Comparison of ENCODE assay signal across 9 mouse cellular contexts in the genomic region with DNA sequence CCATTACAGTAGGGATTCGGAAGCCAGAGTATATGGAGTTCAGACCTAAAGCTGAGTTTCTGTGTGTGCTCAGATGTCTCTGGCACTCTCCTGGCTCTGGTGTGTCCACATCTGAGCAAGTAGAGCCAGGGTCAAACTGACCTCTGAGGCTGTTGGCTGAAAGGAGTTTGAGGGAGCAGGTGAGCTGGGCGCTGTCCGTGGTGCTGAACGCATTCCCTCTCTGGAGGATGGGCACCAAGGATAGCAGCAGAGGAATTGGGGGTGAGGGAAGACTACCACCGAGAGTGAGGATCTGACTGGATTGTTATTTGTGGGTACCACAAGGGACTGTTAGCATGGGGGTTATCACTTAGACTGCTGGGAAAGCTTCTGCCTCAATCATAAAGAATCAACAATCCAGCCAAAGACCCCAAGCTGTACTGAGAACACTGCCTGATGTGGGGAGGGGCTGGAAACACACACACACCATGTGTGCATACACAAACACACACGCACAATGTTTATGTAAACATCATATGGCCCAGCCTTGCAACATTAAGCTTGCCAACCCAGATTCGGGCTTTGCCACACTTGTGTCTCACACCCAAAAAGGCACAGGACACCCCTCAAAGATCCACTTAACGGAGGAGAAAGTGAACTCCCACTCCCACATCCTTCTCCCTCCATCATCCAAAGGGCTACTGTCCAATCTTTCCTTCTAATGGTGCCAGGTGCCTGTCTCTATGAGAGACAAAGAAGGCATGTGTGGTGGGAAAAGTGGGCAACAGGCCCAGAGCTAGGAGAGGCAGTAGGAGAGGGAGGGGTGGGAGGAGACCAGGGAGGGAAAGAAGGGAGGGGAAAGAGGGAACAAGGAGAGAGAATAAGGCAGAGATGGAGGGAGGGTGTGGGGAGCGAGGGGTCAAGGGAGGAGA. TPM values are rescaled to one million over a fixed set of nuclear protein-coding genes. Genes with fewer than 3 reads are reported as not detected.
DNase-seq lines count a peak whose midpoint lies in the region; ATAC-seq and TF ChIP-seq lines count a peak whose summit lies in the region.
"Had no signal": no experiment of that assay in that cellular context is flagged by ENCODE, and none has a peak within 500 bp of the region (broad histone marks: within the 10 kb centered on the region; RNA-seq: fewer than 3 reads in every experiment).

No protein-coding gene starts in this region.

- no peak for ATAC-seq in liver, embryonic 13.5 days (ENCODE audit: low read depth)

- no peaks in the 10 kb centered on the region for H3K4me1 ChIP-seq in heart, adult 2 months (ENCODE audit: control insufficient read depth, insufficient read depth, low read length)
- no peaks in the 10 kb centered on the region for H3K4me1 ChIP-seq in liver, embryonic 13.5 days (replicated peaks)

- no peak for TF ChIP-seq POLR2A in heart, adult 2 months (IDR thresholded peaks at IDR 0.05; ENCODE audit: insufficient read depth, low read depth, low read length)

- peak; percentile 13 to 58 for DNase-seq in heart, adult 2 months
- DNase-seq in heart, postnatal 25 days (ENCODE audit: low spot score) = no peak
- peak; percentile 19 to 27 for DNase-seq in B cell, adult 2 months
- peak; percentile 80 for DNase-seq in brain, embryonic 18.5 days (ENCODE audit: low read depth, low spot score)
- peak; percentile 58 to 79 for DNase-seq in heart, postnatal 10 days
- peak; percentile 14 for DNase-seq in liver, embryonic 13.5 days
- DNase-seq in ovary, postnatal 36 days (ENCODE audit: low spot score) = peak; percentile 69
- no peak for DNase-seq in cerebellum, adult 9-10 months

- H3K27me3 ChIP-seq in heart, adult 2 months (ENCODE audit: control insufficient read depth, insufficient read depth, low read length) = no peaks in the 10 kb centered on the region
- no peaks in the 10 kb centered on the region for H3K27me3 ChIP-seq in liver, embryonic 13.5 days

- no peaks in the 10 kb centered on the region for H3K36me3 ChIP-seq in heart, adult 2 months (ENCODE audit: control insufficient read depth, insufficient read depth, low read length)
- no peaks in the 10 kb centered on the region for H3K36me3 ChIP-seq in liver, embryonic 13.5 days

- H3K9me3 ChIP-seq in liver, embryonic 13.5 days (replicated peaks) = no peaks in the 10 kb centered on the region

- intact Hi-C loops in heart, adult 2 months (cut with DNase I) = no loop called here
- intact Hi-C loops in heart, postnatal 25 days (cut with DNase I) = no loop called here
- intact Hi-C loops in heart, postnatal 10 days (cut with DNase I) = no loop called here

- H3K4me3 ChIP-seq in heart, adult 2 months = no peak overlapping the region
- H3K4me3 ChIP-seq in liver, embryonic 13.5 days (replicated peaks) = no peak overlapping the region

- H3K9ac ChIP-seq in heart, adult 2 months (ENCODE audit: low read depth, low read length) = no peak overlapping the region
- no peak overlapping the region for H3K9ac ChIP-seq in liver, embryonic 13.5 days

- H3K4me2 ChIP-seq in liver, embryonic 13.5 days = no peak overlapping the region

- no peak overlapping the region for H3K27ac ChIP-seq in heart, adult 2 months
- H3K27ac ChIP-seq in liver, embryonic 13.5 days = no peak overlapping the region

- no peaks in the 10 kb centered on the region for H3K79me2 ChIP-seq in heart, adult 2 months (replicated peaks; ENCODE audit: control insufficient read depth, insufficient read depth, low read length)

- TF ChIP-seq EP300 in heart, adult 2 months (IDR thresholded peaks at IDR 0.05; ENCODE audit: insufficient read depth, low read depth, low read length) = no peak

- 30% methylated on average over 8 of the region's 9 CpGs for WGBS in heart, adult 2 months
- 30% methylated on average over 9 of the region's 9 CpGs for WGBS in liver, embryonic 13.5 days (ENCODE audit: insufficient replicate concordance)

- no peak for TF ChIP-seq CTCF in heart, adult 2 months (IDR thresholded peaks at IDR 0.05)

RNA-seq across cellular contexts. Expression of a gene that starts 57.8 kb away (rescaled TPM):
- total RNA-seq in heart, adult 2 months (2021) = 1 to 10 TPM; 1.2 to 1.3 TPM
- polyA plus RNA-seq in heart, adult 2 months (2012; rRNA removed) = 5.5 and 6.1 TPM in 2 replicates
- 1 to 10 TPM; 1.5 to 1.7 TPM for total RNA-seq in heart, postnatal 25 days (2021)
- 1 to 10 TPM; 2.1 to 2.3 TPM for total RNA-seq in heart, postnatal 10 days (2021)
- polyA plus RNA-seq in liver, embryonic 13.5 days (2015; fragmentation: Nextera tagmentation; extraction: Ambion mirVana) = 0.30 and 0.36 TPM in 2 replicates
- total RNA-seq: neutrophil, adult 5-6 weeks had no signal

Comparison
In these comparisons a context has a peak if more than half of its experiments do, and no peak if none do; other contexts are left out.
1. DNase-seq: peak in heart, adult 2 months (2 of 2), B cell, adult 2 months (2 of 2), brain, embryonic 18.5 days (single experiment), heart, postnatal 10 days (2 of 2), liver, embryonic 13.5 days (single experiment) and ovary, postnatal 36 days (single experiment); none in heart, postnatal 25 days (single experiment) and cerebellum, adult 9-10 months (single experiment).